Mouse (Mus musculus) ES-E14 (cell line): Measurements from ENCODE around the gene Ces4a.
"Not testable (repeated sequence)": the region's sequence is repeated elsewhere in the genome, so short reads cannot be mapped to it uniquely, and the experiment has no call there.

Experiments
- CHD2 ChIP-seq: IDR thresholded peaks from 2 replicates; pipeline ENCODE4 v1.6.1; 2014; ENCODE audit warnings: mild to moderate bottlenecking, low read depth, low read length, inconsistent platforms
- HCFC1 ChIP-seq: IDR thresholded peaks from 2 replicates; pipeline ENCODE4 v1.6.1; 2012; ENCODE audit warnings: low read length, inconsistent platforms, borderline replicate concordance; ENCODE audit not compliant: insufficient read depth
- MAFK ChIP-seq: IDR thresholded peaks from 2 replicates; pipeline ENCODE4 v1.6.1; 2014; ENCODE audit warnings: mild to moderate bottlenecking, low read depth, low read length, inconsistent platforms; ENCODE audit not compliant: insufficient read depth
- ZNF384 ChIP-seq: IDR thresholded peaks from 2 replicates; pipeline ENCODE4 v1.6.1; 2012; ENCODE audit warnings: low read depth, low read length, inconsistent platforms

GRCm38 (mm10) chr8:105175287-105175686 lies 43.7 kb downstream of the Ces4a start:
- not testable (repeated sequence) for TF ChIP-seq HCFC1, CHD2, MAFK, ZNF384
